Mouse (Mus musculus) midbrain, embryonic 14.5 days (tissue): ENCODE results near the gene Trmo. TPM values are rescaled to one million over a fixed set of nuclear protein-coding genes. Genes with fewer than 3 reads are reported as not detected.

Experiments used
- ATAC-seq: fragments of 200-750 bp; cut with Nextera tagmentation; 2 replicates; pipeline ENCODE4 v1.8.0; 2017; ENCODE audit warnings: moderate number of reproducible peaks, moderate library complexity; ENCODE audit not compliant: low FRiP score, low TSS enrichment
- DNase-seq: peaks from one replicate; pipeline ENCODE4 v3.0.0-alpha.2; 2015
- H3K27ac ChIP-seq: fragments of 300-500 bp; sonication (generic); replicated peaks from 2 replicates; pipeline ENCODE4 v1.5.1; 2014; ENCODE audit warnings: mild to moderate bottlenecking, low read depth, low read length, moderate library complexity
- H3K27me3 ChIP-seq: fragments of 300-500 bp; sonication (generic); 2 replicates; pipeline ENCODE4 v1.6.1; 2014; ENCODE audit warnings: low read length, control low read depth, mixed read lengths; ENCODE audit not compliant: control insufficient read depth, insufficient read depth
- H3K36me3 ChIP-seq: fragments of 300-500 bp; sonication (generic); 2 replicates; pipeline ENCODE4 v1.6.1; 2014; ENCODE audit warnings: low read length, control low read depth; ENCODE audit not compliant: control insufficient read depth, insufficient read depth
- H3K4me1 ChIP-seq: fragments of 300-500 bp; sonication (generic); 2 replicates; pipeline ENCODE4 v1.6.1; 2014; ENCODE audit warnings: mild to moderate bottlenecking, antibody characterized with exemption, low read length, control low read depth; ENCODE audit not compliant: control insufficient read depth, insufficient read depth
- H3K4me2 ChIP-seq: fragments of 300-500 bp; sonication (generic); 2 replicates; pipeline ENCODE4 v1.6.1; 2014; ENCODE audit warnings: mild to moderate bottlenecking, low read length, moderate library complexity
- H3K4me3 ChIP-seq: fragments of 300-500 bp; sonication (generic); replicated peaks from 2 replicates; pipeline ENCODE4 v1.5.1; 2014; ENCODE audit warnings: low read depth, low read length
- H3K9ac ChIP-seq: fragments of 300-500 bp; sonication (generic); replicated peaks from 2 replicates; pipeline ENCODE4 v1.6.1; 2014; ENCODE audit warnings: mild to moderate bottlenecking, low read length, moderate library complexity
- H3K9me3 ChIP-seq: fragments of 300-500 bp; sonication (generic); 2 replicates; pipeline ENCODE4 v1.6.1; 2016; ENCODE audit warnings: low read length, control low read depth, mixed read lengths; ENCODE audit not compliant: control insufficient read depth
- WGBS: fragments of 180-500 bp; shearing (Covaris S2); extraction: QIAGEN DNeasy Blood & Tissue Kit; methylation state at CpG from one replicate; pipeline ENCODE4 v1.1.7; 2014; 5-methylcytosine and 5-hydroxymethylcytosine counted together
- polyA plus RNA-seq: library from polyadenylated mRNA; unstranded; fragments of >200 nt; fragmentation: Nextera tagmentation; extraction: Ambion mirVana; gene quantifications from 2 replicates; pipeline ENCODE4 v1.2.1, GENCODE M21; 2014

Gene Trmo
- polyA plus RNA-seq, 1 experiment from 2014 or later = 10.1 TPM

DNA sequence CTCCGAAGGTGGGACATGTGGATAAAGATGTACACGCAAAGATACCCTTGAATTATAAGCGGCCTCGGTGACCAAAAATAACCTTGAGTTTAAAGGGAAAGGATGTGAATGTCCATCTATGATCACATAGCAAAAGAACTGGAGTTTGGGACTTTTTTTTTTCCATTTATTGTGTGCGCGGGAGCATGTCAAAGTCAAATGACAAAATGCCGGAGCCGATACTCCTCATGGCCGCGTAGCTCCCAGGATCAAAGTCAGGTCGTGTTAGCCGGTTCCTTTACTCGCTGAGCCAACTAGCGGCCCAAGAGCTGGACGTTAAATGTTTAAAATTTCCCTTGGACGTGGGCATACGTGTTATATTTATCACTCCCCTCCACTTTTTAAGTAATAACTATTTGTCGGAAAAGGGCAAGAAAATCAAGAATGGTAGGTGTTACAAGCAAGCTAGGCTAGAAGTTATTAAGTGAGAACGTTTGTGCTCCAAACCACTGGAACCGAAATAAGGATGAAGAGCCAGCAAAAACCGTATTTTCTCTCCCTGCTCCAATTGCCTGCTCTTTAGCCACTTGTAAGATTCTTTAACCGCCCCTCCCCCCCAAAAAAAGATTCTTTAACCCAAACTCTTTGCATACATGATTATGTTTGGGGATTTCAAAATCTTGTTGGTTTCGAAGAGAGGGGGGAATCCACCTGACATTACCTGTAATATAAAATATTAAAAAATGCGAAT lies 540 bp upstream of the Trmo start:
- DNase-seq = peak; percentile 83
- 2% methylated on average over 24 of the region's 24 CpGs for WGBS
- Histone ChIP-seq H3K36me3 (peaks cover 13% of the 10 kb centered on the region), H3K9me3 (no peaks in the 10 kb centered on the region), H3K4me1 (peaks cover 9% of the 10 kb centered on the region; the same call in 1 of the 2 replicates), H3K4me2 (peak overlapping the region; percentile 69), H3K4me3 (peak overlapping the region; percentile 68), H3K9ac (peak overlapping the region; percentile 79), H3K27ac (peak overlapping the region; percentile 93), H3K27me3 (no peaks in the 10 kb centered on the region)
- ATAC-seq = no peak

DNA sequence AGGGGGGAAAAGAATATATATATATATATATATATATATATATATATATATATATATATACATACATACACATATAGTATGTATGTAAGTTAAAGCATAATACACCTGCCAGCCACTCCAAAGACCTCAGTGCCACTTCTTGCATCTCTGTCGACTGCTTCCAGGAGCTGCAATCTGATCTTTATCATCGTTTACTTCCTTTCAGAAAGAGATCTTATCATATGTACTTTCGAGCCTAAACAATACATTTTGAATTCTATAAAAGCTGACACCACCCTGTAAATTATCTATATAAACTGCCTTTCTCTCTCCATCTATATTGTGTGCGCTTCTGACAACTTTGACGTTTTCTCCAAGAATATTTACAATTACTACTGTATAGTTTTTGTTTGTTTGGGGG lies 681 bp downstream of the Trmo start:
- Histone ChIP-seq H3K9ac (peak overlapping the region; percentile 79), H3K27me3 (no peaks in the 10 kb centered on the region), H3K4me1 (peaks cover 9% of the 10 kb centered on the region; the same call in 1 of the 2 replicates), H3K4me3 (peak overlapping the region; percentile 68), H3K4me2 (peak overlapping the region; percentile 69), H3K36me3 (peaks cover 24% of the 10 kb centered on the region), H3K9me3 (no peaks in the 10 kb centered on the region), H3K27ac (peak overlapping the region; percentile 93; the same call in 1 of the 2 replicates)
- ATAC-seq (no peak), DNase-seq (no peak)
- 45% methylated on average over 5 of the region's 5 CpGs for WGBS

DNA sequence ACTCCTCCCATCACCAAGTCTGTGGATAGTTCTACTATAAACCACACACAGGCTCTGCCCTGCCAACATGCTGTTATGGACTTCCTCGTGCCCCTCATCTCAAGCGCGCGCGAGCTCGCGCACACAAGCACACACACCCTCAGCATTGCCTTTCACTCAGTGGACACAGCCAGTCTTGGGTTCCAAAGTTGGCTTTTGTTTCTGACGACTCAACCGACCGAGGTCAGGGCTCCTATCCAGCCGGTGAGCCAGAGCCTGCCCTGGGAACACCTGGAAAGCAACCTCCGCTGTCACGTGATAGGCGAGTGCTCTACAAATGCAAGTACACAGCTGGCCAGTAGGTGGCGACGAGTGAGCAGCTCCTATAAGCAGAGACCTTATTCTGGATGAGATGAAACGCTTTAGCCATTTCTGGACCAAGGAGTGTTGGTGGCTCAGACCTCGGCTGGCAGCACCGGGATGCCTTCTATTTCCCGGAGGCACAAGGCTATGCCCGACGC lies 14.3 kb downstream of the Trmo start:
- Histone ChIP-seq H3K27me3 (no peaks in the 10 kb centered on the region), H3K9me3 (no peaks in the 10 kb centered on the region), H3K4me2 (peak overlapping the region; percentile 53), H3K36me3 (peaks cover 29% of the 10 kb centered on the region), H3K4me1 (no peaks in the 10 kb centered on the region), H3K9ac (no peak overlapping the region; the same call in 1 of the 2 replicates), H3K27ac (no peak overlapping the region), H3K4me3 (peak overlapping the region; percentile 27)
- 21% methylated on average over 22 of the region's 22 CpGs for WGBS
- no peak; the same call in 1 of the 2 replicates for ATAC-seq
- DNase-seq = peak; percentile 84

- Histone ChIP-seq H3K27me3 (no peaks in the 10 kb centered on the region), H3K27ac (no peak overlapping the region), H3K4me1 (no peaks in the 10 kb centered on the region), H3K9ac (no peak overlapping the region), H3K4me3 (peak overlapping the region; percentile 27; the same call in 1 of the 2 replicates), H3K4me2 (peak overlapping the region; percentile 53), H3K36me3 (peaks cover 24% of the 10 kb centered on the region), H3K9me3 (no peaks in the 10 kb centered on the region)
- 56% methylated on average over 6 of the region's 6 CpGs for WGBS
- ATAC-seq = no peak
- no peak for DNase-seq
Measured at GRCm38 (mm10) chr4:46374455-46374854, 14.8 kb downstream of the Trmo start.

DNA sequence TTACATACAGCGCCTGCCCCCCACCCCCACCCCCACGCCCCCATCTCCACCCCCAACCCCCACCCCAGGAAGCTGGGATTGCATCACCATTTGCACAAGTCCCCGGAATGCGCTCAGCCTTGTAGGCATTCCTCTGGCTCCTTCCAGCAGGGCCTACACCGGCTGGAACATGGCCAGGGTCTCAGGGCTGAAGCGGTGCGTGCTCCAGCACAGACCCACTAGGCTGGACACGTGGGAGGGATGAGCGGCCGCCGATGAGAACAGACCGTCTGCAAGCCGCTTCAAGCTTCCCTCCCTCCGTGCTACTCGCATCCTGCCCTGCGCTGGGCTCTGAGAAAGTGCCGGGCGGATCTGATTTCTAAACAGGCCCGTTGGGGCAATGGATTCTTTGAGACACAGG lies 18.2 kb downstream of the Trmo start:
- peak; percentile 73 for DNase-seq
- Histone ChIP-seq H3K9me3 (no peaks in the 10 kb centered on the region), H3K9ac (0 out of 2 replicates have a peak overlapping the region, but pooled peaks have one; percentile 30), H3K4me3 (no peak overlapping the region), H3K36me3 (no peaks in the 10 kb centered on the region), H3K27ac (no peak overlapping the region), H3K27me3 (no peaks in the 10 kb centered on the region), H3K4me2 (peak overlapping the region; percentile 33; the same call in 1 of the 2 replicates), H3K4me1 (no peaks in the 10 kb centered on the region)
- peak; percentile 48; the same call in 1 of the 2 replicates for ATAC-seq
- 3% methylated on average over 19 of the region's 19 CpGs for WGBS

- no peaks in the 10 kb centered on the region for H3K9me3 ChIP-seq
- ATAC-seq (no peak), DNase-seq (no peak)
- no peak overlapping the region for H3K4me2 ChIP-seq
- no peaks in the 10 kb centered on the region for H3K36me3 ChIP-seq
- no peak overlapping the region for H3K4me3 ChIP-seq
- no peaks in the 10 kb centered on the region for H3K4me1 ChIP-seq
- no peaks in the 10 kb centered on the region for H3K27me3 ChIP-seq
- no peak overlapping the region for H3K27ac ChIP-seq
- 55% methylated on average over 6 of the region's 6 CpGs for WGBS
- no peak overlapping the region for H3K9ac ChIP-seq
Measured at GRCm38 (mm10) chr4:46370406-46370805, 18.8 kb downstream of the Trmo start.

DNA sequence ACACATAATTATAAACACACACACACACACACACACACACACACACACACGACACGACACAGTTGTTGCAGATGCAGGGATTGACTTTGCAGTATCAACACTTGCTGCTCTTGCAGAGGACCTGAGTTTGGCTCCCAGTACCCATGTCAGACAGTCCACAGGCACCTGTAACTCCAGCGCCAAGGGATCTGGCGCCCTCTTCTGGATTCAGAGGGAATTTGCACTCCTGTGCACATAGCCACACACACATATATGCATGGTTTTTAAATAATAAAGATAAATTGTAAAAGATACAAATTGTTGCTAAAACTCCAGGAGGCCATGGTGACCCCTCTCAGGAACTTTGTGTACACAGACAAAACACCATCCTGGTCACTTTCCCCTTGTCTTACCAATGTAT lies 20.2 kb downstream of the Trmo start:
- H3K27ac ChIP-seq = no peak overlapping the region
- H3K27me3 ChIP-seq = no peaks in the 10 kb centered on the region
- DNase-seq = no peak
- H3K4me1 ChIP-seq = no peaks in the 10 kb centered on the region
- H3K36me3 ChIP-seq = no peaks in the 10 kb centered on the region
- 60% methylated on average over 4 of the region's 4 CpGs for WGBS
- no peaks in the 10 kb centered on the region for H3K9me3 ChIP-seq
- no peak overlapping the region for H3K9ac ChIP-seq
- no peak overlapping the region for H3K4me2 ChIP-seq
- no peak for ATAC-seq
- no peak overlapping the region for H3K4me3 ChIP-seq

GRCm38 (mm10) chr4:46367487-46367959 lies 21.7 kb downstream of the Trmo start:
- H3K27me3 ChIP-seq = no peaks in the 10 kb centered on the region
- no peak overlapping the region for H3K27ac ChIP-seq
- no peak overlapping the region for H3K9ac ChIP-seq
- H3K9me3 ChIP-seq = no peaks in the 10 kb centered on the region
- no peaks in the 10 kb centered on the region for H3K4me1 ChIP-seq
- H3K4me2 ChIP-seq = peak overlapping the region; percentile 17; the same call in 1 of the 2 replicates
- no peak overlapping the region for H3K4me3 ChIP-seq
- no peaks in the 10 kb centered on the region for H3K36me3 ChIP-seq
- ATAC-seq = no peak
- peak; percentile 33 for DNase-seq
- 7% methylated on average over 12 of the region's 12 CpGs for WGBS

DNA sequence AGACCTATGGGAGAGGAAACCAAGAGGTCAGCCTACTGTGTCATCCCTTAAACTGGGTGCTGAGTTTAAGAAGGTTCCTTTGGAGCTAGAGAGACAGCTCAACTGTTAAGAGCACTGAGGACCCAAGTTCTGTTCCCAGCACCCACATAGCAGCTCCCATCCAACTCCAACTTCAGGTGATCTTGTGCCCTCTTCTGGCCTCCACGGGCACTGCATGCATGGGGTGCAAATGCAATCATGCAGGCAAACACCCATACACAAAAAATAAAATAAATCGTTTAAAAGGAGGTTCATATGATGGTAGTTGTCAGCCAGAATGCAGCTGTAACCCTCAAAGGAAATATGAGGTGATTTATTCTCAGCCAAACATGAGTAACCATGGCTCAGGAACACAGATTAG lies 24.9 kb downstream of the Trmo start:
- ATAC-seq (no peak), DNase-seq (no peak)
- no peak overlapping the region for H3K27ac ChIP-seq
- no peaks in the 10 kb centered on the region for H3K27me3 ChIP-seq
- H3K9me3 ChIP-seq = no peaks in the 10 kb centered on the region
- H3K36me3 ChIP-seq = no peaks in the 10 kb centered on the region
- no peak overlapping the region for H3K4me2 ChIP-seq
- no peak overlapping the region for H3K9ac ChIP-seq
- no peaks in the 10 kb centered on the region for H3K4me1 ChIP-seq
- WGBS = 83% methylated on average over 2 of the region's 2 CpGs
- no peak overlapping the region for H3K4me3 ChIP-seq
